Mouse (Mus musculus): Measurements from ENCODE around the gene Psmd1. TPM values are rescaled to one million over a fixed set of nuclear protein-coding genes. Genes with fewer than 3 reads are reported as not detected.
"Not testable (repeated sequence)": the region's sequence is repeated elsewhere in the genome, so short reads cannot be mapped to it uniquely, and the experiment has no call there.

Gene Psmd1
- total RNA-seq (2012; rRNA removed) (116 and 146 TPM in 2 replicates), polyA plus RNA-seq (2012; ENCODE audit: insufficient read depth in 1 of 2, insufficient read length in 2 of 2, low read depth in 1 of 2, low replicate concordance in 2 of 2, missing spikeins in 1 of 2) (100 to 1,000 TPM in 1 of 2 experiments, 10 to 100 TPM in 1; 57.9 to 155 TPM)

DNA sequence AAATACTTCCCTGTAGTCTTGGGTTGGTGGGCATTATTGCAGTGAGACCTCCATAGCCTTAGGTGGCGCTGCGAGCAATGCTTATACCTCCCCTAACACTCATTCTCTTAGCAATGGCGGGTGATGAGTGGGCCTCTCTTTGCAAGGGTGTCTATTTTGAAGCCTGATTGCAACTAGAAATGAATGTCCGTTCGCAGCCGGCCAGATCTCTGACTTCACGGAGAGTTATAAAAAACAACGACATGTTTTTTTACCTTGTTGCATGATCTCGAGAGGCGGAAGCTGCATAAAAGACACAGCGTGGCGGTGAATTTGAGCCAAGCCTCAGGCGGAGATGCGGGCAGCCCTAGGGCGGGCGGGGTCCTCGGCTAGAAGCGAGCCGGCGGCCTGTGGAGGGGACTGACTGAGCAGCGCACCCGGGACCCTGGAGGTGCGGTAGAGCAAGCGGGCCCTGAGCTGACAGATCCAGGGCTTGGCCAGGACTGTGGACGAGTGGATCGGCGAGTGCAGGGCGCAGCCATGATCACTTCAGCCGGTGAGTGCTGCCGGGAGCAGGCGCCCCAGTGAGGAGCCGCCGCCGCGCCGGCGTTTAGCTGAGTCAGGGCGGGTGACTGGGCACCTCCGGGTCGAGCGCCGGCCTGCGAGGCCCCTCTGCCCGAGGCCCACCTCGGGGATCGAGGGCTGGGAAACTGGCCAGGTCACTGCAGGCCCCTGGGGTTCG, at the start of gene Psmd1:
Gene Psmd1 (plus strand): TSS at position 117 of the 721 bp plus-strand sequence.
- H3K4me3 ChIP-seq (ENCODE audit: control insufficient read depth in 1 of 2, insufficient read depth in 1 of 2, low read depth in 2 of 2, low read length in 2 of 2) = peak within 1 kb of the TSS; percentile 62 to 89
- H3K9me3 ChIP-seq (replicated peaks; ENCODE audit: insufficient read depth, low read length) = no peaks in the 10 kb centered on the region
- peak within 1 kb of the TSS; percentile 85 for H3K27ac ChIP-seq (ENCODE audit: control insufficient read depth, low read depth, low read length)
- H3K9ac ChIP-seq (ENCODE audit: control insufficient read depth, low read depth, low read length, poor library complexity, severe bottlenecking) = peak within 1 kb of the TSS; percentile 91
- no peaks in the 10 kb centered on the region for H3K27me3 ChIP-seq (ENCODE audit: control insufficient read depth in 1 of 2, insufficient read depth in 2 of 2, low read length in 2 of 2)
- peaks cover 36% of the 10 kb centered on the region for H3K79me2 ChIP-seq (ENCODE audit: control insufficient read depth, insufficient read depth, low read length, poor library complexity)
- H3K36me3 ChIP-seq (ENCODE audit: control insufficient read depth in 1 of 2, insufficient read depth in 2 of 2, low read length in 2 of 2) = peaks cover 0 to 23% of the 10 kb centered on the region in 2 experiments; a peak in 3 of 4 replicates
- TF ChIP-seq NRF1 (IDR thresholded peaks at IDR 0.05; ENCODE audit: insufficient read depth, low read depth, low read length, poor library complexity, severe bottlenecking) (no peak), MAX (IDR thresholded peaks at IDR 0.05; ENCODE audit: low read length) (peak; percentile 99), MYC (IDR thresholded peaks at IDR 0.05; ENCODE audit: low read depth, low read length) (0 out of 2 replicates have a peak, but pooled peaks have one; percentile 47), POLR2A (IDR thresholded peaks at IDR 0.05; ENCODE audit: control insufficient read depth in 1 of 2, insufficient read depth in 1 of 2, low read depth in 1 of 2, low read length in 2 of 2, poor library complexity in 1 of 2) (peak; percentile 55 to 78; a peak in 3 of 4 replicates), SIN3A (IDR thresholded peaks at IDR 0.05; ENCODE audit: low read length) (peak; percentile 94), TBP (IDR thresholded peaks at IDR 0.05; ENCODE audit: low read depth, low read length) (peak; percentile 72; the same call in 1 of the 2 replicates), RAD21 (IDR thresholded peaks at IDR 0.05; ENCODE audit: low read depth, low read length) (no peak), CTCF (IDR thresholded peaks at IDR 0.05 in 2 of 3, conservative IDR thresholded peaks at IDR 0.05 in 1 of 3; ENCODE audit: control insufficient read depth in 1 of 3, insufficient read depth in 1 of 3, low read depth in 2 of 3, low read length in 3 of 3, poor library complexity in 1 of 3, severe bottlenecking in 1 of 3) (peak; percentile 72 to 88 (median 81)), MYB (IDR thresholded peaks at IDR 0.05; ENCODE audit: low read depth, low read length) (no peak), MAFK (IDR thresholded peaks at IDR 0.05; ENCODE audit: borderline replicate concordance, low read depth, low read length) (0 out of 2 replicates have a peak, but pooled peaks have one; percentile 41), NELFE (IDR thresholded peaks at IDR 0.05; ENCODE audit: low read depth, low read length) (peak; percentile 61), HCFC1 (IDR thresholded peaks at IDR 0.05; ENCODE audit: low read depth, low read length) (peak; percentile 92), E2F4 (IDR thresholded peaks at IDR 0.05; ENCODE audit: borderline replicate concordance, low read depth, low read length) (no peak)
- H3K4me1 ChIP-seq (ENCODE audit: control insufficient read depth in 1 of 2, insufficient read depth in 2 of 2, low read length in 2 of 2) = peaks cover 0 to 19% of the 10 kb centered on the region in 2 experiments; a peak in 3 of 4 replicates
- DNase-seq (ENCODE audit: low read depth, low spot score) = peak; percentile 97

DNA sequence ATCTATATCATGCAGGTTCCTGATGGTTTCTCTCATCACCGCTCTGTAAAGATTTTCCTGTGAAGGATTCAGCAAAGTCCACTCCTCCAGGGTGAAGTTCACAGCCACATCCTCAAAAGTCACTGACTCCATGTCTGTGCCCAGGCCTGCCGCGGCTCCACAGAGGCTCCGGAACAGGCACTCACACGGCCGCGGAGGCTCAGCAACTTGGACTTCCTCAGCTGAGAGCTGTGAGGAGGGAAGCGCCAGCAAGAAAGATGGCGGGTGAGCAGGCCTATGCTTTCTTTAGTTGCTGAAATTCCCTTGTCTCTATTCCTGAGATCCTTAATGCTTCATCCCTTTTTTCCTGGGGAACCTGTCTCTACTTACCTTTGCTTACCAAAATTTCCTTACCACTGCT, 48.4 kb upstream of the Psmd1 start:
- not testable (repeated sequence) for DNase-seq (ENCODE audit: low read depth, low spot score); H3K9me3 ChIP-seq (replicated peaks; ENCODE audit: insufficient read depth, low read length); H3K79me2 ChIP-seq (ENCODE audit: control insufficient read depth, insufficient read depth, low read length, poor library complexity)

DNA sequence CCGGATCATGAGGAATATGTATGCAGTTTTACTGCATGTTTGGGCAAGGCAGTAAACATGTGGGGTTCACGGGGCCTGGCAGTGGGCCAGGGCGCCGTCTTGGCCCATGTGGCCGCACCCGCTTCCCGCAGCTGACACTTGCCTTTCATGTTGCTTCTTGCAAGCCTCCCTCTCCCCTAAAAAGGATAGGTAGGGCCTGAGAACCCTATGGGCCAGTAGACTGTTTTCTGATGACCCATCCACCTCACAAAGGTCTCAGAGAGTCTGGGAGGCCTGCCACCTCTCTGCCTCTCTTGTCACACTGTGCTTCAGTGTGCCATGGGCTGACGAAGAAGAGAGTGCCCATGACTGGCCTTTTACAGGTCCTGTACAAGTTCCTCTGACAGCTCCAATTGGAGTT, 47.7 kb upstream of the Psmd1 start, which contains the start of gene Spata3:
Gene Spata3 (plus strand): TSS at position 301 of the 400 bp plus-strand sequence.
- H3K9me3 ChIP-seq (replicated peaks; ENCODE audit: insufficient read depth, low read length) = no peaks in the 10 kb centered on the region
- no peaks in the 10 kb centered on the region for H3K4me1 ChIP-seq (ENCODE audit: control insufficient read depth in 1 of 2, insufficient read depth in 2 of 2, low read length in 2 of 2)
- H3K4me3 ChIP-seq (ENCODE audit: control insufficient read depth in 1 of 2, insufficient read depth in 1 of 2, low read depth in 2 of 2, low read length in 2 of 2) = no peak within 1 kb of the TSS
- DNase-seq (ENCODE audit: low read depth, low spot score) = no peak
- H3K27ac ChIP-seq (ENCODE audit: control insufficient read depth, low read depth, low read length) = no peak within 1 kb of the TSS
- no peak within 1 kb of the TSS for H3K9ac ChIP-seq (ENCODE audit: control insufficient read depth, low read depth, low read length, poor library complexity, severe bottlenecking)
- no peaks in the 10 kb centered on the region for H3K36me3 ChIP-seq (ENCODE audit: control insufficient read depth in 1 of 2, insufficient read depth in 2 of 2, low read length in 2 of 2)
- peaks cover 4 to 6% of the 10 kb centered on the region in 2 experiments; a peak in 3 of 4 replicates for H3K27me3 ChIP-seq (ENCODE audit: control insufficient read depth in 1 of 2, insufficient read depth in 2 of 2, low read length in 2 of 2)
- TF ChIP-seq CTCF (IDR thresholded peaks at IDR 0.05 in 2 of 3, conservative IDR thresholded peaks at IDR 0.05 in 1 of 3; ENCODE audit: control insufficient read depth in 1 of 3, insufficient read depth in 1 of 3, low read depth in 2 of 3, low read length in 3 of 3, poor library complexity in 1 of 3, severe bottlenecking in 1 of 3) (no peak), UBTF (IDR thresholded peaks at IDR 0.05; ENCODE audit: borderline replicate concordance, insufficient read depth, low read depth, low read length) (no peak)
- no peaks in the 10 kb centered on the region for H3K79me2 ChIP-seq (ENCODE audit: control insufficient read depth, insufficient read depth, low read length, poor library complexity)

More for the DNA sequence above, 48.4 kb upstream of the Psmd1 start:
- H3K27me3 ChIP-seq (ENCODE audit: control insufficient read depth in 1 of 2, insufficient read depth in 2 of 2, low read length in 2 of 2); H3K4me3 ChIP-seq (ENCODE audit: control insufficient read depth in 1 of 2, insufficient read depth in 1 of 2, low read depth in 2 of 2, low read length in 2 of 2); H3K4me1 ChIP-seq (ENCODE audit: control insufficient read depth in 1 of 2, insufficient read depth in 2 of 2, low read length in 2 of 2); H3K36me3 ChIP-seq (ENCODE audit: control insufficient read depth in 1 of 2, insufficient read depth in 2 of 2, low read length in 2 of 2); H3K9ac ChIP-seq (ENCODE audit: control insufficient read depth, low read depth, low read length, poor library complexity, severe bottlenecking); H3K27ac ChIP-seq (ENCODE audit: control insufficient read depth, low read depth, low read length): not testable (repeated sequence)
